Mouse (Mus musculus) lung, postnatal 10 days (tissue): ENCODE measurements at regions not wholly inside any gene's neighbourhood (a gene's known extent, or its start where the extent isn't known, plus 50 kb on each side); places are given as distances from the start of the nearest gene placed in this dataset.

Source experiments
- DNase-seq: peaks from one replicate; pipeline ENCODE4 v3.0.0; 2021

GRCm38 (mm10) chr3:129450671-129451070 is 81.5 kb upstream of the Elovl6 start:
- no peak for DNase-seq

- DNase-seq: no peak
These were observed 62.1 kb upstream of the Elovl6 start for GRCm38 (mm10) chr3:129470088-129470487.

- DNase-seq: no peak
These were observed 60.8 kb upstream of the Elovl6 start for GRCm38 (mm10) chr3:129471332-129471731.

GRCm38 (mm10) chr3:129472008-129472407 is 60.1 kb upstream of the Elovl6 start:
- no peak for DNase-seq

GRCm38 (mm10) chr3:129474451-129474850 is 57.7 kb upstream of the Elovl6 start:
- DNase-seq: no peak

GRCm38 (mm10) chr3:129476250-129476649 is 55.9 kb upstream of the Elovl6 start:
- no peak for DNase-seq

GRCm38 (mm10) chr3:129478093-129478492 is 54.1 kb upstream of the Elovl6 start:
- DNase-seq: no peak

GRCm38 (mm10) chr3:129481293-129481692 is 50.9 kb upstream of the Elovl6 start:
- DNase-seq: no peak
